Mouse (Mus musculus): Measurements from ENCODE around the gene B4galnt3.
A peak's percentile ranks its signal among the peaks of the same experiment; 100 is the strongest.

Gene B4galnt3

DNA sequence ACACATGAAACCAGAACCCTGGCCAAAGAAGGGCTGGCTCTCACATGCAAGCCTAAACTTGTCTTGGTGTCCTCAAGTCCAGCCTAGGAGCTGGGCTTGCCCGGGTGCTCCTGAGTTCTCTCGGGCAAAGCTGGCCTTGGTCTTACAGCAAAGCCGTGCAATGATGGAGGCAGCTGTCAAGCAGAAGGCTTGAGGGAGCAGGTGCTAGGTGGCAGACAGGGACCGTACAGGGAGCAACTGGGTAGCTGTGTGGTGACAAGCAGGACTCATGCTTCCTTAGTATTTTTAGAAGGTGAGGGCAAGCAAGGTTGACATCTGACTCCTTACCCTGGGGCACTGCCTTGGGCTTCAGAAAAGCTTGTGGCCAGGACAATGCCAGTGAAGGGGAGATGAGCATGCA lies 110.6 kb downstream of the B4galnt3 start:
- no peak for DNase-seq

GRCm38 (mm10) chr6:120182160-120182559 lies 112.2 kb downstream of the B4galnt3 start:
- DNase-seq, result no peak

DNA sequence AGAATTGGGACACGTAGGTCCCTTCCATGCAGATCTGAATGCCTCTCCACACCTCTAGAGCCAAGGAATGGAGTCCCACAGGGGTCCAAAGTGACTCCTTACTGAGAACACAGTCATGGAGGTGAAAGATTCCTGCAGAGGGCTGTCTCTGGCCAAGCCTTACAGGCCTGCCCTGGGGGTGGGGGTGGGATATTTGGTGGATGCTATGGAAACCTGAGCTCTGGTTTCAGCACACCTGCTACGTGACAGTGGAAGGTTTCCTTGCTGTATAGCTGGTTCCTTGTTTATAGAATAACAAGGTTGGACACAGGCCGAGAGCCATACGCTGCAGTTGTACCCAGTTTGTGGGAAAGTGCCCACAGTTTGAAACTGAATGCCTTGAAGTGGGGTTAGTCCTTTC lies 113.9 kb downstream of the B4galnt3 start:
- no peak for DNase-seq

DNA sequence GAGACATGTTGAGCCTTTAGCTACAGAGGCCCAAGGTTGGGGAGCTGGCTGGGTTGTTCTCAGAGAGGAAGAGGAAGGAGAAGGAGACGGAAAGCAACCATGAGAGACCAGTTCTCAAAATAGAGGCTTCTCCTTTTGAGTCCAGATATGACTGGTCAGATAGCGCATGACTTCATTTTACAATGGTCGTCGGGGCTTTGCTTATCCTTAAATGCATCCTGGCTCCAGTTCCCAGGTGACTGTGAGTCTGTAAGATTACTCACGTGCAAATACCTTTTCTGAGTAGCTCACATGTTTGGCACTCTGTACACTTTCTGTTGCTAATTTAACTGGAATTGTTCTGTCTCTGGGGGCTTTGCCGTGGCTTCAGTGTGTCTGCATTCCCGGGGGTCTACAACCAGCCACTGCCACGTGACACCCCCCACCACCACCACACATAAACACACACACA lies 114.6 kb downstream of the B4galnt3 start:
- DNase-seq, result no peak

GRCm38 (mm10) chr6:120179044-120179755 lies 115.2 kb downstream of the B4galnt3 start:
- no peak for DNase-seq

DNA sequence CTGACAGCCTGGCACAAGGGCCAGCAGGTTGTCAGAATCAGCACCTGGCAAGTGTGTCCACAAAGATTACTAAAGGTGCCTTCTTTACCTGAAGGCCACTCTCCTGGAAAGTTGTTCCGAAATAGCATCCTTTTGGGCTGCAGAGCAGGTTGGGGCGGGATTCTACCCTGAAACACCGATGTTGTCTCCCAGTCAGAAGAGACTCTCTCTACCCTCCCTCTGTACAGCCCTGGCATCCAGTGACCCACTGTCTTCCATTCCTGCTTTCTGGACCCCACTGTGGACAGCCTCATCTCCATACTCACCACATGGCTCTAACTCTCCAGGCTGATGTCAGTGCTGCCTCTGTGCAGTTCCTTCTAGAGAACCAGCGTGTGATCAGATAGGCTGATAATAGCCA lies 118.7 kb downstream of the B4galnt3 start:
- DNase-seq, result no peak

DNA sequence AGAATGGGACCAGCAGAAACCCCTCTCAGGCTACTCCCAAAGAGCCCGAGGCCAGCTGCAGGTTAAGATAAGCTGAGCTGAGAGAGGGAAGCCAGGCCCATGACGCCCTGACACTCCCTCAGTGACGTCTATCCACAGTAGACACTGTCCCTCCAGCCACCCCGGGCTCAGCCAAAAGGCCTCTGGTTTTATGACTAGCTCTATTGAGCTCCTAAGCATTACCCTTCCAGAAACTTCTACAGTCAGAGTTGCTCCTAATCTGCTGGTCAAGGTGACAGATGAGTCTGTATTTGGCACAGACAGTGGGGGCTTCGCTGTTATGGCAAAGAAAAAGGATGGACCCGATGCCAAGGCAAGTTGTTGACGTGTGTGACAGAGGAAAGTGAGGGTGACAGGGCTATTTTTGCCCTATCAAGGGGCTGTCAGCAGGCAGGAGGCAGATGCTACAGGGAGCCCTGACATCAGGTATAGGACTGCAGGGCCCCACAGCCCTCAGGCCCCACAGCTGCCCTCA lies 119.7 kb downstream of the B4galnt3 start:
- no peak for DNase-seq

DNA sequence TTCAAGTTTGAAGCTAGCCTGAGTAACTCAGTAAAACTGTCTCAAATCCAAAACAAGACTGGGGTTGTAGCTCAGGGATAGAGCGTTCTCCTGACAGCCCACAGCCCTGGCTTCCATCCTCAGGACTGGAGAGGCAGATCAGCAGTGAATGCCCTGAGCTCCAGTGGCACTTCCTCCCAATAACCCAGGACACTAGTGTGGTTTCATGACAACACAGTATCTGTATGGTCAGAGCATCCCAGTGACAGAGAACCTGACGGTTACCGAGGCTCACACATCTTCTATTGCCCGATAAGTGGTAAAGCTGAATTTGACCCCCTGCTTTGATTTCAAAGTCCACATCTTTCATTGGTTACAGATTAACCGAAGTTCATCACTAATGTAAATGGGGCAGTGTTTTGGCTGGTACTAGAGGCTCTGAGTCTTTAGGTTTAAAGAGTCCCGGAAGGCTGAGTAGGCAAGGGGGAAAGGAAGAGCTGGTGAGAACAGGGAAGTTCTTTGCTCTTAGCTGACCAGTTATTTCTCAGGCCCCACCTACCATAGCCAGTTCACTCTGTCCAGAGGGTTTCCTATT lies 120.2 kb downstream of the B4galnt3 start:
- DNase-seq, result no peak

DNA sequence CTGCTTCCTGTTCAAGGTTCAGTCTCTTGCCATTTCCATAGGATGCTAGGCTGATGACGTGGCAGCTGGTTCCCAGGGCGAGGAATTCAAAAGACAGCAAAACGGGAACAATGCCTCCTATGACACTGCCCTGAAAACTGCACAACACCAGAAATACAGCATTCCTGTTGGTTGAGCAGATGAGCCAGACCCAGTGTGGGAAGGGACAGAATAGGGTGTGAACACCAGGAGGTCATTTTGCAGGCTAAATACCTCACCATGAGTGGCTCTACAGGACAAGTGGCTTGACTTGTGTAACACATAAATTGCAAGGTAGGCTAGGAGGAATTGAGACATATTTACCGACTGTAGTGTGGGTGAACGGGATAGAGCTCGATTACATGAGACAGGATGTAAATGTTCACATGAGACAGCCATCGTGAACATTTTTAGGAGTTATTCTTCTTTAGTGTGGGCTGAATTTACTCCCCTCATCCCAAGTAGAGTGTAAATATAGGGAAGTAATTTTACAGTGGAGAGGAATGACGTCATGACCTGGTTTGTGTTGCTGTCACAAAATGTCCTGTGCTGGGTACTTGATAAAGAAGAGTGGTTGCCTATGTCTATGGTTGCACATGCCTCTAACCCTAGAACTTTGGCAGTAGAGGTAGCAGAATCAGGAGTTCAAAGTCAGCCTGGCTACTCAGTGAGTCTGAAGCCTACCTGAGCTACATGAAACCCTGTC lies 121.9 kb downstream of the B4galnt3 start:
- peak; percentile 66 for DNase-seq

DNA sequence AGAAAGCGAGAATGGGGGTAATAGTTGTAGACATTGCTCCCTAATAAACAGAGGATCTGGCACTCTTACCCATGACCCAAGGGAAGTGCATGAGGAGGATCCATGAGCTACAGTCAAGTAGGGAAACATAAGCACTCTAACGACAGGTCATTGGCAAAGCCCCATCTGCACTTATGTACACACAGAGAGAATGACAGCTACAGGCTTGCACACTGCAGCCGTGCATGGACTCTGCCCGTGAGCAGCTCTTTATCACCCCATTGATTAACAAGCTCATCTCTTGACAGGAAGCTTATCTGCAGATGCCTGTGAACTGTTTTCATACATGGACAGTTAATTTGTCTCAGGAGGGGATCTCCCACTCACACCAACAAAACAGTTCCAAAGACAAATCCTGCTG lies 126.8 kb downstream of the B4galnt3 start:
- DNase-seq, result no peak

DNA sequence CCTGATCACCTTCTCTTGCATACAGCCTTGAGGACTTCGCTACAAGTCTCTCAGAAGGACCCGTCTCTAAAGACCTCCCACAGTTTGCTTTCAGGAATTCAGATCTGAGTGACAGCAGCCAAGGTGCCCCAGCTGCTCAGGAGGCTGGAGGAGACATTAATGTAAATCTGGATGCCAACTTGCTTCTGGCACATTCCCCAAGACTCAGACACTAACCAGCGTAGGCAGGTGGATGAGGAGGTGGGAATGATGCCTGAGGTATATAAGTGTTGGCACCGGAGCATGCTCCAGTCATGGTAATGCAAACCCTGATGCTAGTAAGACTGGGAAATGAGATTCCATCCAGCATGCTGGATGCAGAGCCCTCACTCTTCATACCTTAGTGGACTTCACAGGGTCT lies 129.6 kb downstream of the B4galnt3 start:
- DNase-seq, result no peak

DNA sequence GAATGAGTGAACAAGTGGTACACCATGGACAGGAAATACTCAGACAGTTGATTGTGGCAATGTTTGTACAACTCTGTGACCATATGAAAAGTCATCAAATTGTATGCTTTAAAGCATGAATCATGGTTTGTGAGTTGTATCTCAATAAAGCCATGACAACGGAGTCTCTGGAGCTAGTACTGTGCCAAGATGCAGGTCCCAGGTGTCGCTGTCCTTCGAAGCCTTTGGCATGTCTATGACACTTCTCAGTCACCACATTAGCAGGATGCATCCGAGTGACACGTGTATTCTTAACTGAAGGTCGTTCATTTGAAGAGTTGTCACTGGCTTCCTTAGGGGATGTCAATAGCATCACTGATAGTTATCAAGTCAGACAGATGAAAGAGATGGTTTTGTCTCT lies 131.4 kb downstream of the B4galnt3 start:
- DNase-seq, result no peak

GRCm38 (mm10) chr6:120159133-120159901 lies 135.0 kb downstream of the B4galnt3 start:
- peak; percentile 71 for DNase-seq

DNA sequence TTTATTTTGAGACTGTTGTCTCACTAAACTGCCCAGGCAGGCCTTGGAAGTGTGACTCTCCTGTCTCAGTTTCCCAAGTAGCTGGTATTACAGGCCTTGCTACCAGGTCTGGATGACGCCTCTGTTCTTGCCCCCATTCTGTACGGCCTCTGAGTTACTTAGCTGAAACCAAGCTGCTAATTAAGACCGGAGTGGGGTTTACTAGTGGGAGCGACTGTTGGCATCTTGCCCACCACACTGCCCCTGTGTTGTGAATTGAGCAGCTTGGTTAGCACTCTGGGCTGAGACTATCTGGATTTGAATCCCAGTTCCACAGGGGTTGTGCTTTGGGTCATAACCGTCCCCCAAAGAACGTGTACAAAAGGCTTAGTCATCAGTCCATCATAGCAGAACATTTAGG lies 136.9 kb downstream of the B4galnt3 start:
- DNase-seq, result no peak

- no peak for DNase-seq
Measured at GRCm38 (mm10) chr6:120155510-120155909, 138.8 kb downstream of the B4galnt3 start.

GRCm38 (mm10) chr6:120154526-120155309 lies 139.6 kb downstream of the B4galnt3 start:
- DNase-seq, result no peak
